8 mouse cellular contexts compared by ENCODE assay signal in the genomic region with DNA sequence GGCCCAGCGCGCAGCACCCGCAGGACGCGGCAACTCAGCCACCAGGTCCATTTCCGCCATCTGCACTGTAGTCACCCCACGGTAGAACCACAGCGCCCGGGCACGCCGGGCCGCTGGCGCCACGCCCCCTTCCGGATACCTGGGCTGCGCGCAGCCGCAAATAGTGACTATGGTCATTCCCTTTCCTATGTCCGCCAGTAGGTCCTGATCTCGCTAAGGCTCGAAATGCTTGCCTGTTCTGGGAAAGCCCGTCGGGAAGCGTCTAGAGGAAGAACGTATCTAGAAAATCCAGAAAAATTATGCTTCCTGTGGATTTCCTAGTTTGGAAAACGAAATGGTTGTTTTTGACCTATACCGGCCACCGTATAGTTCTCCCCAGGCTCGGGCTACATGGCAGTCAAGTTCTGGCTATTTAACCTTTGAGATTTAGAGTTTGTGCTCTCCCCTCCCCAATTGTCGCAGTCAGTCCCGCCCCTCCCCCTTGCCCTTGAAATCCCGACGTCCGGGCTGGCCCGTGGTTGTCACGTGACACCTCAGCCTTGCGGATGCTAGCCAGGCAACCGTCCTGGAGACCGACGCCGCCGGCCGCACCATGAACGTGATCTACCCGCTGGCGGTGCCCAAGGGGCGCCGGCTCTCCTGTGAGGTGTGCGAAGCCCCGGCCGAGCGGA. TPM values are rescaled to one million over a fixed set of nuclear protein-coding genes. Genes with fewer than 3 reads are reported as not detected.
DNase-seq lines count a peak whose midpoint lies in the region; ATAC-seq and TF ChIP-seq lines count a peak whose summit lies in the region.

Gene Ppcs, minus strand, starts transcription at position 127 of the 671 bp plus-strand sequence.
Gene Zmynd12, plus strand, starts transcription at position 521 of the 671 bp plus-strand sequence.

- peak; percentile 97 for DNase-seq in adrenal gland, postnatal 14 days
- peak; percentile 94 for DNase-seq in embryonic facial prominence, embryonic 10.5 days (ENCODE audit: low spot score)
- peak; percentile 91 for DNase-seq in left cerebral cortex, postnatal 4 days
- DNase-seq in midbrain, embryonic 11.5 days (ENCODE audit: low spot score, missing footprints): peak; percentile 99
- peak; percentile 78 for DNase-seq in right cerebral cortex, postnatal 4 days
- peak; percentile 96 for DNase-seq in yolk sac, embryonic 10.5 days (ENCODE audit: low spot score)

- H3K9ac ChIP-seq in intestine, postnatal 0 days (ENCODE audit: low read depth, low read length): peak within 1 kb of the TSS; percentile 85
- H3K9ac ChIP-seq in midbrain, embryonic 11.5 days (ENCODE audit: low read length): peak within 1 kb of the TSS; percentile 80

- intact Hi-C loops in left cerebral cortex, postnatal 4 days (cut with DNase I): no loop called here

- peak within 1 kb of the TSS; percentile 90 for H3K27ac ChIP-seq in embryonic facial prominence, embryonic 10.5 days (replicated peaks)
- H3K27ac ChIP-seq in intestine, postnatal 0 days (ENCODE audit: low read depth, low read length): peak within 1 kb of the TSS; percentile 65
- H3K27ac ChIP-seq in midbrain, embryonic 11.5 days (ENCODE audit: low read depth, low read length): peak within 1 kb of the TSS; percentile 72

- no peaks in the 10 kb centered on the region for H3K9me3 ChIP-seq in embryonic facial prominence, embryonic 10.5 days
- H3K9me3 ChIP-seq in intestine, postnatal 0 days (ENCODE audit: control insufficient read depth): no peaks in the 10 kb centered on the region
- no peaks in the 10 kb centered on the region for H3K9me3 ChIP-seq in midbrain, embryonic 11.5 days (ENCODE audit: control insufficient read depth, low read length)

- peaks cover 24% of the 10 kb centered on the region for H3K36me3 ChIP-seq in embryonic facial prominence, embryonic 10.5 days (replicated peaks)
- H3K36me3 ChIP-seq in intestine, postnatal 0 days (ENCODE audit: control insufficient read depth, insufficient read depth): peaks cover 7% of the 10 kb centered on the region; the same call in 1 of the 2 replicates
- H3K36me3 ChIP-seq in midbrain, embryonic 11.5 days (ENCODE audit: control insufficient read depth, insufficient read depth, low read length): no peaks in the 10 kb centered on the region

- peaks cover 22% of the 10 kb centered on the region for H3K4me1 ChIP-seq in embryonic facial prominence, embryonic 10.5 days
- H3K4me1 ChIP-seq in intestine, postnatal 0 days (replicated peaks; ENCODE audit: control insufficient read depth, insufficient read depth, low read length): peaks cover 4% of the 10 kb centered on the region
- peaks cover 12% of the 10 kb centered on the region for H3K4me1 ChIP-seq in midbrain, embryonic 11.5 days (ENCODE audit: control insufficient read depth, insufficient read depth, low read length)

- peaks cover 24% of the 10 kb centered on the region; the same call in 1 of the 2 replicates for H3K27me3 ChIP-seq in embryonic facial prominence, embryonic 10.5 days (replicated peaks; ENCODE audit: low read depth, poor library complexity, severe bottlenecking)
- H3K27me3 ChIP-seq in intestine, postnatal 0 days (replicated peaks; ENCODE audit: control insufficient read depth, insufficient read depth, low read length): no peaks in the 10 kb centered on the region
- H3K27me3 ChIP-seq in midbrain, embryonic 11.5 days (ENCODE audit: control insufficient read depth, insufficient read depth, low read length): no peaks in the 10 kb centered on the region

- peak within 1 kb of the TSS; percentile 85 for H3K4me3 ChIP-seq in embryonic facial prominence, embryonic 10.5 days
- peak within 1 kb of the TSS; percentile 71 for H3K4me3 ChIP-seq in intestine, postnatal 0 days (ENCODE audit: low read depth, low read length)
- peak within 1 kb of the TSS; percentile 67 for H3K4me3 ChIP-seq in midbrain, embryonic 11.5 days (ENCODE audit: low read depth, low read length)

- TF ChIP-seq CTCF in intestine, postnatal 0 days (IDR thresholded peaks at IDR 0.05; ENCODE audit: low read depth): peak; percentile 58

- peak; percentile 91 for ATAC-seq in granulocyte monocyte progenitor cell, adult 5-6 weeks (replicated peaks; ENCODE audit: poor library complexity, severe bottlenecking)
- peak; percentile 93 for ATAC-seq in intestine, postnatal 0 days
- peak; percentile 96 for ATAC-seq in midbrain, embryonic 11.5 days (ENCODE audit: low FRiP score)

- H3K4me2 ChIP-seq in intestine, postnatal 0 days (replicated peaks; ENCODE audit: low read depth): peak within 1 kb of the TSS; percentile 87
- peak within 1 kb of the TSS; percentile 88 for H3K4me2 ChIP-seq in midbrain, embryonic 11.5 days

- WGBS in embryonic facial prominence, embryonic 10.5 days: under 1% methylated on average over 52 of the region's 52 CpGs
- WGBS in intestine, postnatal 0 days: under 1% methylated on average over 52 of the region's 52 CpGs
- WGBS in midbrain, embryonic 11.5 days: under 1% methylated on average over 52 of the region's 52 CpGs

RNA-seq across cellular contexts. Expression of gene Ppcs, which starts in this region (rescaled TPM):
- 36.5 and 41.5 TPM in 2 replicates for total RNA-seq in adrenal gland, postnatal 14 days (2021)
- 33.2 and 35.3 TPM in 2 replicates for polyA plus RNA-seq in embryonic facial prominence, embryonic 10.5 days (2016; fragmentation: Nextera tagmentation; extraction: Ambion mirVana)
- total RNA-seq in granulocyte monocyte progenitor cell, adult 5-6 weeks (2014; fragmentation: Nextera tagmentation): 11.5 and 17.4 TPM in 2 replicates
- total RNA-seq in granulocyte monocyte progenitor cell, adult 5-6 weeks (2017): 13.3 and 18.0 TPM in 2 replicates
- 83.9 and 92.5 TPM in 2 replicates for polyA plus RNA-seq in intestine, postnatal 0 days (2015; fragmentation: Nextera tagmentation; extraction: Ambion mirVana)
- total RNA-seq in left cerebral cortex, postnatal 4 days (2021): 1 to 10 TPM; 5.0 to 5.8 TPM
- polyA plus RNA-seq in midbrain, embryonic 11.5 days (2014; fragmentation: Nextera tagmentation; extraction: Ambion mirVana): 21.6 and 22.1 TPM in 2 replicates

RNA-seq across cellular contexts. Expression of gene Zmynd12, which starts in this region (rescaled TPM):
- total RNA-seq in adrenal gland, postnatal 14 days (2021): 1.1 and 1.6 TPM in 2 replicates
- polyA plus RNA-seq in embryonic facial prominence, embryonic 10.5 days (2016; fragmentation: Nextera tagmentation; extraction: Ambion mirVana): 0.15 and 0.36 TPM in 2 replicates
- total RNA-seq in granulocyte monocyte progenitor cell, adult 5-6 weeks (2014; fragmentation: Nextera tagmentation): not detected in 2 replicates
- not detected in 2 replicates for total RNA-seq in granulocyte monocyte progenitor cell, adult 5-6 weeks (2017)
- 0.52 and 0.59 TPM in 2 replicates for polyA plus RNA-seq in intestine, postnatal 0 days (2015; fragmentation: Nextera tagmentation; extraction: Ambion mirVana)
- total RNA-seq in left cerebral cortex, postnatal 4 days (2021): under 1 TPM; 0.26 to 0.40 TPM
- polyA plus RNA-seq in midbrain, embryonic 11.5 days (2014; fragmentation: Nextera tagmentation; extraction: Ambion mirVana): 0.41 TPM in 1 of 2 replicates, not detected in the other

Comparison
In these comparisons a context has a peak if more than half of its experiments do, and no peak if none do; other contexts are left out.
1. Peak in every context shown above with its lines: DNase-seq, ATAC-seq, H3K4me3 ChIP-seq and H3K27ac ChIP-seq.